Mouse (Mus musculus): ENCODE measurements at regions not wholly inside any gene's neighbourhood (a gene's known extent, or its start where the extent isn't known, plus 50 kb on each side); places are given as distances from the start of the nearest gene placed in this dataset.

DNA sequence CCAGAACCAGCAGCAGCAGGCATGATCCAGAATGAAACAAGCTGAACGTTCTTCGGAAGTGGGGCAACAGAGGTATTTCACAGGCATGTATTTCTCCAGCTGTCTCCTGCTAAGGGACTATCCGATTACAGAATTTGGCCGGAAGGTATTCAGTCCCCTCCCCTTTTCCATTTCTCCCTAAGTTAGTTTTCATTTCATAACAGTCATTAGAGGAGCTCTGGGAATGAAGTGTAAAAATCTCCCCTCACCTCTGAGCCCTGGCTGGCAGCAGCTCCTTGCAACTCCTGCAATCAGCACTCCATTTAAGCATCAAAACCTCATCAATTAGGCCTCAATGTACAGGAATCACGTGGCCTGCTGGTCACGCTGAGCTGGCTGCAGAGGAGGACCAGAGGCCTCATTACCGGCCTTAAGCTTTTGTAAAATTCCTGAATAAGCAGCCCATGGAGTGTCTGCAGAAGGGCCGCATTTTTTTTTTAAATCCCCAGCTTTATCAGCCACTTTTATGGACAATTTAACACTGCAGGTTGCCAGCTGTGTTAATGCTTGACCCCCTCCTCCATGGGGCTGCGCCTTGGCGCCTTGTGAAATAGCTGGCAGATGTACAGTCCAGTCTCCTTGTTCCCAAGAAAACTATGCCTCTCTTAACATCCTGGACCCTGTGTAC lies 456.1 kb upstream of the Kirrel3 start:
- no peak for DNase-seq

DNA sequence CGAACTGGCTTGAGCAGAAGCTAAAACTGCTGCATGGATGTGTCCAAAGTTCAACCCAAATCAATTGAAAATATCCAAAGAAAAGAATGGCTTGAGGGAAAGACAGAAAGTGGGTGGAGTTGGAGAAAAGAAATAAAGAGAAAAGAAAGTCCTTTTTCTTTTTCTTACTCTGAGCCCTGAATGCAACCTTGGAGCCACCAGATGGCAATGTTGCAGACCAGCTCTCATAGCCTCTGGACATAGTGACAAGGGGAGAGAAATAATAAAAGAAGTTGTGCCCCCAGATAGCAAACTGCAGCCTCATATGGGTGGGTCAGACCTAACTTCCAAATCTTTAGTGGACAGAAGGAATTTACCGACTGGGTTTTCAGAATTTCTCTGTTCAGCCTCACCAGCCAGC lies 431.3 kb upstream of the Kirrel3 start:
- peak; percentile 6 for DNase-seq

Measured in cerebellum, adult 9-10 months (tissue).